Mouse (Mus musculus) heart, adult 8-10 months (tissue): ENCODE measurements around the gene Sirt2. TPM values are rescaled to one million over a fixed set of nuclear protein-coding genes. Genes with fewer than 3 reads are reported as not detected.

Experiments used
- DNase-seq: peaks from one replicate; pipeline ENCODE4 v3.0.0; 2022; ENCODE audit warnings: low spot score
- total RNA-seq, 4 experiments: library from RNA; stranded (reverse); gene quantifications; 2 replicates each; pipeline ENCODE4 v1.2.4; 2022

The Sirt2 gene
- total RNA-seq, 4 experiments from 2014 or later: 84.0 to 92.6 (median 90.8) TPM

DNA sequence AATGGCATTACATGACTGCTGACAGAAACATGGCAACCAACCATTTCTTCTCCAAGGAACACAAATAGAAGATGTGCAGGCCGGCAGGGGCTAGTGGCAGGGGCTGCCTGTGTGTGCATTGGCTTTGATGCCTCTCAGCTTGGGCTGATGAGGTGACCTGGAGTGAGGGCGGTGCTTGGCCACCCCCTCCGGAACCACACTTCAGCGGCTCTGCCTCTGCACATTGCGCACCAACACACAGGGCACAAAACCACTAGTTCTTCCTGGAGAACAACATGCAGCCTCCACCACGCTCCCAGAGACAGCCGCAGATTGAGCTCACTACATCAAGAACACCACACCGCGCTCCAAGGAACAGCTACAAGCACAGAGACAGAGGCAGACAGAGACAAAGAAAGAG lies 49.7 kb downstream of the Sirt2 start:
- DNase-seq: no peak

DNA sequence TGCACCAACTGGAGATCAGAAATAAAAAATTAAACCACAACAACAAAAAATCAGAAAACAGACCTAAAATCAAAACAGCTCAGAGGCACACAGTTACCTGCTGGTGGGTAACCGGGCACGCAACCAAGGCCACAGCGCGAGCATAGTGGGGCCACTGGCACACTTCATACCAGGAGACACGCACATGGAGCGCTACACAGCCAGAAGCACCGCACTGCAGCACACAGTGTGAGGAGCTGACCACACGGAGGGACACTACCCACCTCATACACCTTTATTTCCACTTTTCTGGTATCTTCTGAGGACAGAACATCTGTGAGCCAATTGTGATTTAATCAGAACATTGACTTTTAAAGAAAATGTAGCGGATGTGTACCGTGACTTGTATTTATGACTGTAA lies 50.4 kb downstream of the Sirt2 start:
- no peak for DNase-seq

DNA sequence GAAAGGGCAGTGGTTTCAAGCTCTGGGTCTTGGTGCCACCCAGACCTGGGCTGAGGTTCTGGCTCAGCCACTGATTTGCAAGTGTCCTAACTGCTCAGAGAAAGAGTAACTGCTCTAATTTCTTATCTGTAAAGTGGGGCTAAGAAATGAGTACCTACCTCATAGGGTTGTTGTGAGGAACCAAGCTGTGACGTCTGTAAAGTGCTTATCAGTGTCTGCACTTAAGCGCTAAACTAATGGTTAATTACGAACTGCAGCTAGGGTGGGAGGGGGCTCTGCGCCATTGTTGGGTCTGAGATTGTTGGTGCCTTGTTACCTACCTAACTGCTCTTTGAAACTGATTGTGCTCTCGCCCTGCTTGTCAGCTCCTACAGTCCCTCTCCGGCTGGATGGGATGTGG lies 51.0 kb downstream of the Sirt2 start:
- DNase-seq: no peak

DNA sequence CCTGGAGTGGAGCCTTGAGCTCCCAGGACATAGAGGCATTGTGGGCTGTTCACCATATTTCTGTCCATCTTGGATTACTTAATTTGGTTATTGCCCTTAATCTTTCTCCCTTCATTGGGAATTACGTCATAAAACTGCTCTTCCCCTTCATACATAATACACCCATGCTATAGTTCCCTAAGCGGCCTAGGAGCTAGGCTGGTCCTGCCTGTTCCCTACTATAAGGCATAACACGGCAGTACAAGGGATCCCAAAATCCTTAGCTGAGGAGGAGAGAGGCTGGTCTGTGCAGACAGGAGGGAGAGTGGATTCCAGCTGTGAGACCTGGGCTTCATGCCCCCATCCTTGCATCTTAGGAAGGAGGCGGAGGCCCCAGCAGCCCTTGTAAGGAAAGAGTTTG lies 51.4 kb downstream of the Sirt2 start:
- no peak for DNase-seq

DNA sequence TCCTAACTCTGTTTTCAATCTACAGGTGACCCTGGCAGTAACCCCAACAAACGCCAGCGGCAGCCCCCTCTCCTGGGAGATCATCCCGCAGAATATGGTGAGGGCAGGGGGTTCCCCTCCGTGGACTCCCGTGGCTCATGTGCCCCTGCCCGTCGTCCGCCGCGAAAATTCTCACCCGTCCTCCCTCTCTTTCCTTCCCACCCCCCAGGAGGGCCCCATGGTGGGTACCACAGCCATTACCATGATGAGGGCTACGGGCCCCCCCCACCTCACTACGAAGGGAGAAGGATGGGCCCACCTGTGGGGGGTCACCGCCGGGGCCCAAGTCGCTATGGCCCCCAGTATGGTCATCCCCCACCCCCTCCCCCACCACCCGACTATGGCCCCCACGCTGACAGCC lies 51.9 kb downstream of the Sirt2 start:
- no peak for DNase-seq

DNA sequence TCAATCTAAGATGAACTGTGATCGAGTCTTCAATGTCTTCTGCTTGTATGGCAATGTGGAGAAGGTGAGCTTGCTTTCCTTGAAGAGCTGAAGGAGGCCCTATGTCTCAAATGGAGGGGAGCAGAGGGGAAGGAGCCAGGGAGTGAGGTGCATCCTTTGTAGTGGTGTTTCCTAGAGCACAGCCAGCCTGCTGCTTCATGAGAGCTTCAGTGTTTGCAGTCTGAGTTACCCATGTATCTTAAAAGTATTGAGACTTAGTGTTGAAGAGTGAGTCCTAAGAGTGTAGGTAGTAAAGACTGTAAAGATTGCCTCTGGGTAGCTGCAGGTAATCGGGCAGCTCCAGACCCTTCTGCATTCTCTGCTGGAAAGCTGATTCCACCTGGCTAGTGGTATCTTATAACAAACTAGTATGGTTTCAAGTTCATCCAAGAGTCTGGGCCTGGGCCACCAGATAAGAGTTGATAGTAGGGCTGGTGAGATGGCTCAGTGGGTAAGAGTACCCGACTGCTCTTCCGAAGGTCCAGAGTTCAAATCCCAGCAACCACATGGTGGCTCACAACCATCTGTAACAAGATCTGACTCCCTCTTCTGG lies 52.4 kb downstream of the Sirt2 start:
- DNase-seq: no peak

DNA sequence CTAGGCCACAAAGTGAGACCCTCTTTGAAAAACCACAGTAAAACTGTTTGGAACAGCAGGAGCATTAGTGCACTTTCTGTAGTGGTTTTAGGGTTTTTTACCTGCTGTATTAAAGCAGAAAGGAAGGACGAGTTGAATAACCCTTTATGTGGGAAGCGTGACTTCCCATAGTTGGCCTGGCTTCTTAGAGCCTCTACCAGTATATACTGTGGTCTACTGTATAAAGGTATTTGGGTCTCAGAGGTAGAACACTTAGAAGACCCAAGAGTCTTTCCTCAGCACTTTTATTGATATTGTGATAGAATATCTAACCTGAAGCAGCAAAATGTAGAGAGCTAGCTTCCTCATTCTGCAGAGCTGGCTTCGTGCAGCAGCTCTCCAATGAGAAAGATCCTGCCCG lies 53.0 kb downstream of the Sirt2 start:
- no peak for DNase-seq

DNA sequence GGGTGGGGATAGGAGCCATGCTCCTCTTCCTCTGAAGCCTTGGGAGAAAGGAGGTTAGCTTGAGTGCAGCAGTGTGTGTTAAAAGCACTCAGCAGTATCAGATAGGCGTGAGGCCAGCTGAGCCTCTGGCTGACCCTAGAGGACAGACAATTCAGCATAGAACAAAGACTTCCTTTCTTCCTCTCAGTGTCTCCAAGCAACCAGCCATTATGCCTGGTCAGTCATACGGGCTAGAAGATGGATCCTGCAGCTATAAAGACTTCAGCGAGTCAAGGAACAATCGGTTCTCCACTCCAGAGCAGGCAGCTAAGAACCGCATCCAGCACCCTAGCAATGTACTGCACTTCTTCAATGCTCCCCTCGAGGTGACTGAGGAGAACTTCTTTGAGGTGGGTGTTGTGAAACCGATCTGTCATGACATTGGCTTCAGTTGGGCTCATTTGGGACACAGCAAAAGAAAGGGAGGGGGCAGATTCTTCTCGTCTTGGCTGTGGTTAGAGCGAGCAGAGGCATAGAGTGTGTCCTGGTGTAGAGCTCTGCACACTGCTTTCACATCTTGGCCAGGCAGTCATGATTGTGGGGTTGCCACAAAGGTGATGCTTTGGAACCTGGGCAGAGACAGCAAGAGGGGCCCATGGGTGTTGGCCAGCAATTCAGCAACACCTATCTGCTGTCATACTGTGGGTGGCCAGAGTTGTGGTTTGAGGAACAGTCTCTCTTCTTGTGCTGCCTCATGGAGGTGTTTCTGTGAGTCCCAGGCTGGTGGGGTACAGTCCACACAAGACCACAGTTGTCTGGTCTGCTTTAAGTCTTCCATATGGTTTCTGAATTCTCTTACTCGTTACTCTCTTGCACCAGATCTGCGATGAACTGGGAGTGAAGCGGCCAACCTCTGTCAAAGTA lies 54.1 kb downstream of the Sirt2 start:
- peak; percentile 72 for DNase-seq

DNA sequence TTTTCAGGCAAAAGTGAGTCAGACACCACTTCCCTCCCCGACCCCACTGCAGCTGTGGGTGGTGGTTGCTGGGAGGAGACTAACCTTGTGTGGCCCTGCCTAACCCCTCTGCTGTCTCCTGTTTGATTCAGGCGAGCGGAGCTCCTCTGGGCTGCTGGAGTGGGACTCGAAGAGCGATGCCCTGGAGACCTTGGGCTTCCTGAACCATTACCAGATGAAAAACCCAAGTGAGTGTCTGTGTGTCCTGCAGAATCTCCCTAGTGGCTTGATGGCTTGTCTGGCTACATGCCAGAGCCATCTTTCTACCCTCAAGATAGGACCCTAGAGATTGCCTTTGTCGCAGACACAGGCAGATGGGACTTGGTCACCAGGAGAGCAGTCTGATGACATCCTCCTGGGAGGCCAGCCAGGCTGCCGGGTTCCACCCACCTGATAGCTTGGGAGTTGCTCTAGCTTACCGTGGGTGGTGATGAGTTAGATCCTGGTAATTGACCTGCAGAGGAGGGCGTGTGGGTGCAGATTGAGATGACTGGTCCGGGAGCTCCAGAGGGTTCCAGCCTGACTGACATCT lies 54.8 kb downstream of the Sirt2 start:
- DNase-seq: peak; percentile 71

DNA sequence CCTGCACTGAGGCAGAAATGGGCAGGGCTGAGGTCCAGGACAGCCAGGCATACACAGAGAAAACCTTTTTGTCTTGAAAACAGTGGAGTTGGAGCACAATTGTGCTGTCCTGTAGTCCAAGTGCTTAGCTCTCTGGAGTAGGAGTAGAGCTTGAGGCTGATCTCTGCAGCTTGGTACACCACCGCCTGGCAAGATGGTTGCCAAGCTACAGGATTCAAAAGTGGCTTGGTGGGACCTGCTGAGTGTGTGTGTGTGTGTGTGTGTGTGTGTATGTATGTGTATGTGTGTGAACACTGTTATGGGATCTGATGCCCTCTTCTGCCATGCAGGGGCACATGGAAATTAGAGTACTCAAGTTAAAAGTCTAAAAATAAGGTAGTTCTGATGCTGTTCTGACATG lies 56.0 kb downstream of the Sirt2 start:
- no peak for DNase-seq

DNA sequence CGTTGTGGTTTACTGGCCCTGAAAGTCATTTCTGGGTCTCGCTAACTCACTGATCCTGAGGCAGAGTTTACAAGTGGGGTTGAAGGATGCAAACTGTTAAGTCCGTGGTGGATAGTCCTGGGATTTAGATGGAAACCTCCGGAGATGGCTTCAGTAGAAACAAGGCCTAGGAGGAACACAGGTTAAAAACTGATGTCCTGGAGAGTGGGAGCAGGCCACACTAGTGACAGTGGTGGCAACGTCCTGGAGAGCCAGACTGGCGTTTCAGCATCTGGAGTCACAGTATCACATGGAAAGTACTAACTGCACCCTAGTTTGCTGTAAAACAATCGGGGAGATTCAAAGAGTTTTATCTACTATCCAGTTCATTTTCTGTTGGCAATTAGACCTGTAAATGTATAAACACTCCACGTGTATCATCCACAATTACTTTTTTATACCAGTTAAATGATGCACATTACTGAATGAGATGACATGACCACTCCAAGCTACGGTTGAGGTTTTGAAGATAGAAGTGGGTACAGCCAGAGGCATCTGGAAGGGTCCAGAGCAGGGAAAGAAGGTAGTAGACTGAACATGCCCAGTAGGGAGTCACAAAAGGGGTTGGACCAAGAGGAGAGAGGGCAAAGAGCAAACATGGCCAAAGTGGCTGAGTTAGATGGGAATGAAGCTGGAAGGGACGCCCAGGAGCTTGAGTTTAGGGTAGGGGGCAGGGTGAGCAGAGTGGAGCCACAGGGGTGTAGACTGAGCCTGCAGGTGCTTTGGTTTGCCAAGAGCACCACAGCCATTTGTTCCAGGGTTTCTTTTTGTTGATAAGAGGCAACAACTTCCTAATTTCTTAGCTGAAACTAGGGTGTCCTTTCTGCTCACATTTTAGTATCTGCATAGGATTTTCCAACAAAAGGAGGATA lies 56.7 kb downstream of the Sirt2 start:
- DNase-seq: no peak

DNA sequence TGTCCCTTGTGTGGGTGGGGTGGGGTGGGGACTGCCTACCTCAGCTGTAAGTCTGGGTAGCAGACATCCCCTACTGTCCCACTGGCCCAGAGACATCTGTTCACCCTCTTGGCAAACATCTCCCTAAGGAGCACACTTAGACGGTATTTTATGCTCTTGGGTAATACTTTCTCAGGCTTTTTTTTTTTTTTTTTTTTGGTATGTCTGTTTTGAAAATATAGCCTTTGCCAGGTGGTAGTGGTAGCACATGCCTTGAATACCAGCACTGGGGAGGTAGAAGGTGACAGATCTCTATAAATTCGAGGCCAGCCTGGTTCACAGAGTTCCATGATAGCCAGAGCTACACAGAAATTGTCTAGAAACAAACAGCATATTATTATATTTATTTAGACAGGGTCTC lies 57.4 kb downstream of the Sirt2 start:
- no peak for DNase-seq

DNA sequence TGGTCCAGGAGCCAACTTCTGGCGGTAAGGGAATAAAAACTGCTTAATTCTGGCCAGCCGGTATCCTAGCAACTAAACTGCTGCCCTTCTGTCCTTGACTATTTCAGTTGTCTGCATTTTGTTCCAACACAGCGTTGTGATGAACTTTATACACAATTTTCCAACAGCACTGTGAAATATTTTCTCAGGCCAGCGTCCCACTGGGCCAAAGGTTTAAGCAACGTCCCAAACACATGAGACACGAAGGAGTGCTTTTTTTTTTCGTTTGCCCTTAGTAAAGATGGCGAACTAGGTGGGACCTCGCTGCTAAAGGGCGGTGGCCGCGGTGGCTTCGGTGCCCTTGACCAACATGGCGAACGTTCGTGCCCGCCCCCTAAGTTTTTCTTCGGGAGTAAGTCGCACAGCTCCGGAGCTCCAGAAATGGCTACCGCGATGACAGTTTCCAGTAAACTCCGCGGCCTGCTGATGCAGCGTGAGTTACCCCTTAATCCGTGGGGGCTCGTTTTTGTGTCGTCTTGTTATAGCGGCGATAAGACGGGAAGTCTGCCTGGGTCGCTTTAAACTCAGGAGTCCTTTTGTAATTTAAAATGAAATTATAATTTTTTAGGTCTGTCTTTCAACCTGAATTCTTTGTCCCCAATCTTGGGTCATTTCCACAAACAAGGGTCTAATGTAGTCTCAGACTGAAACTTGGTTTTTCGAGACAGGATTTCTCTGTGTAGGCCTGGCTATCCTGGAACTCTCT lies 58.6 kb downstream of the Sirt2 start, which contains the start of gene Ech1:
Gene Ech1 (plus strand): TSS at position 277 of the 745 bp plus-strand sequence.
- peak; percentile 95 for DNase-seq

DNA sequence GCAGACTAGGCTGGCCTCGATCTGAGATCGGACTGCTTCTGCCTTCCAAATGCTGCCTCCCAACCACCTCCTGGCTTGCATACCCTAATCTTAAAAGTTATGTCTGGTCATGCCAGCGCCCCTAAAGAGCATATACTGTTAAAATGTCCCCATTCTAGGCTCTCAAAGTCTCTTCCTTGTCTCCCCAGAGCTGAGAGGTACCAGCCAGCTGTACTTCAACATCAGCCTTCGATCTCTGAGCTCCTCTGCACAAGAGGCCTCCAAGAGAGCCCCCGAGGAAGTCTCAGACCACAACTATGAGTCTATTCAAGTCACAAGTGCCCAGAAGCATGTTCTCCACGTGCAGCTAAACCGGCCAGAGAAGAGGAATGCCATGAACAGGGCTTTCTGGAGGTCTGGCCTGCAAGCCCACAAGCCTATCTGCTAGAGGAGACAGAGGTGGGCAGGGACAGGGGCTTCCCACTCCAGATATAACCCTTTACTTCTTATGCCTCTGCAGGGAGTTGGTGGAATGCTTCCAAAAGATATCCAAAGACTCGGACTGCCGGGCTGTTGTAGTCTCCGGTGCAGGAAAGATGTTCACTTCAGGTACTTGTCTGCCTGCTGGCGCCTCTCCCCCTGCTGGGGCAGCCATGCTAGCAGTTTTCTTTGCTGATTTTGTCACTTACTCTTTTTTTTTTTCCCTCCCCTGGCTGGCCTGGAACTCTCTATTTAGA lies 59.3 kb downstream of the Sirt2 start:
- DNase-seq: peak; percentile 50

DNA sequence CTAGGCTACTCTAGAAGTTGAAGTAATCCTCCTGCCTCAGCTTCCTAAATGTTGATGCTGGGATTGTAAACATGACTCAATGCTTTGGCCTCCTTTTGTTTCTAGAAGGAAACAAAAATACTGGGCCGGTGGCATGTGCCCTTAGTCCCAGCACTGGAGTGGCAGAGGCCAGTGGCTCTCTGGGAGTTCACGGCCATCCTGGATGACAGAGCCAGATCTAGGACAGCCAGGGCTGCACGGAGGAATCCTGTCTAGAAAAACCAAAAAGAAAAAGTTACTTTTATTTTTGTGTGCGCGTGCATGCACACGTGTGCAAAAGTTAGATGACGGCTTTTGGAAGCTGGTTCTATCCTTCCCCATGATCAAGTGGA lies 59.9 kb downstream of the Sirt2 start:
- no peak for DNase-seq

DNA sequence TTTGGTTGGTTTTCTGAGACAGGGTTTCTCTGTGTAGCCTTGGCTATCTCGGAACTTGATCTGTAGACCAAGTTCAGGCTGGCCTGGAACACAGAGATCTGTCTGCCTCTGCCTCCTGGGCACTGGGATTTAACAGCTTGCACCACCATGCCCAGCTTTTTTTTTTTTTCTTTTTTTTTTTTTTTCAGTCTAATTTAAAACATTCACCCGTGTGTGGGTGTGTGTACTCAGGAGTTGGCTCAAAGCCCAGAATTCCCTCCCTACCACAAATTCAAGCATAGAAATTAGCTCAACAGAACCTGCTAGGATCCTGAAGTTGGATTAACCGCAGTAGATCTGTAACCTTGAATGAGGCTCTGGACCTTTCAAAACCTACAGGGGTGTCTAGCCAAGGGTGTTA lies 60.8 kb downstream of the Sirt2 start:
- DNase-seq: peak; percentile 57

DNA sequence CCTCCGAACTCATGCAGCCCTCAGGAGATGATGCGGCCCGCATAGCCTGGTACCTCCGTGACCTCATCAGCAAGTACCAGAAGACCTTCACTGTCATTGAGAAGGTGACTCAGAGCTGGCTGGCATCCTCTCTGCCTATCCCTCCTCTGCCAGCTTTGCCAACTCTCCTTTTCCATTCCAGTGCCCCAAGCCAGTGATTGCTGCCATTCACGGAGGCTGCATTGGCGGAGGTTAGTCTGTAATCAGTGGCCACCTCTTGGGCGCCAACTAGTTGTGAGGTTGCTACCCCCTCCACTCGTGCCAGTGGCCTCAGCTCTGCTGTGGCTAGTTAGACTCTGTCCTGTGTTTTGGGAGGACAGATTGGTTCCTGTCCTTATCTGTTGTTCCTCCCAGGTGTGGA lies 63.3 kb downstream of the Sirt2 start:
- peak; percentile 55 for DNase-seq

DNA sequence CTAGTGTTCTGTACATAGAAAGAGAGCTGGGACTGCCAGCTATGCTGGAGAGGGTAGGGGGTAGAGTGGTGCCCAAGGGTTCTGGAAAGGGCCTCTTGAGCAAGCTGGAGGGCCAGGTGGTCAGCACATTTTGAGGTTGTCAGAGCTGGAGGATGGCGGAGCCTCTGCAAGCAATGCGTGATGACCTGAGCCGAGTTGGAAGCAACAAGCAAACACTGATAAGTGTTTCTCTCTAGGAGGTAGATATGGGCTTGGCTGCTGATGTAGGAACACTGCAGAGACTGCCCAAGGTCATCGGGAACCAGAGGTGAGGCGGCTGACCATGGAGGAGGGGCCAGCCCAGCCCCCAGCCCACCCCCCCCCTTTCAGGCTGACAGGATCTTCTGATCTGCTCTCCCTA lies 64.4 kb downstream of the Sirt2 start:
- DNase-seq: no peak

DNA sequence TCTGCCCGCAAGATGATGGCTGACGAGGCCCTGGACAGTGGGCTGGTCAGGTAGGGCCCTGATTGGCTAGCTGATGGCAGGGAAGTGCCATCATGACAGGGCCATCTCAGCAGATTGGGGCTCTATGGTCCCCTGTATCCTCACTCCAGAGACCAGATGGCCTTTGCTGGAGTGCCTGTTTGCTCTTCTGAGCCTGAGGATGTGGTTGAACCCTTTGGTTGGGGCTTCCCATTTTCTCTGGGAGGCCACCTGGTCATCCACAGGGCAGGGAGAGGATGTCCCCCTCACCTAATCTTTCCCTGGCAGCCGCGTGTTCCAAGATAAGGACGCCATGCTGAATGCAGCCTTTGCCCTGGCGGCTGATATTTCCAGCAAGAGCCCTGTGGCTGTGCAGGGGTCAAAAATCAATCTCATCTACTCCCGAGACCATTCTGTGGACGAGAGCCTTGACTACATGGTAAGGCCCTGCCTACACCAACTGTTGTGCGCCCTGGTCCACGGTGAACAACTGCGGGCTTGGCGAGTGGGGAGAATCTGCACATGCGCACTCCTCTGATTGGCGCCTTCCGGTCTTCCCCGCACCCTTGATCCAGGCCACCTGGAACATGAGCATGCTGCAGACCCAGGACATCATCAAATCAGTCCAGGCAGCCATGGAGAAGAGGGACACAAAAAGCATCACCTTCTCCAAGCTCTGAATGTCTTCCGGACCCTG lies 65.0 kb downstream of the Sirt2 start:
- no peak for DNase-seq

DNA sequence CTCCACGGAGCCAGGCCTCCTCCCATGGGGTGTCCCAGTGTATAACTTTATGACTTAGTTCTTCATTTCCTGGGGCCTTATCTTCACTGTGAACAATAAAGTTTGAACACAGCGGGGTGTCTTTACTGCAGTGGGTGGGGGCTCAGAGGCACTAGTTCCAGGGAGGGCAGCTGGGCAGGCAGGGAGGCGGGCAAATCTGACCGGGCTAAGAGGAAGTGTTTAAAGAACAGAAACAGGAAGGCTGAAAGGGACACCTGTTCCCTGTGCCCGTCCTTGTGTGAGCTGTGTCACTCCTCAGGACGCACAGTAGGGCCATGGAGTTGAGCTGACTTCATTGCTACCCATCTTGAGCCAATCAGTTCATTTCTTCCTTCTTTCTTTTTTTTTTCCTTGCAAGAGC lies 65.6 kb downstream of the Sirt2 start:
- no peak for DNase-seq
